Mouse (Mus musculus) kidney, embryonic 15.5 days (tissue): ENCODE measurements around the gene Sgms1. TPM values are rescaled to one million over a fixed set of nuclear protein-coding genes. Genes with fewer than 3 reads are reported as not detected.

Source experiments
- ATAC-seq: fragments of 200-750 bp; cut with Nextera tagmentation; replicated peaks from 2 replicates; pipeline ENCODE4 v1.8.0; 2017; ENCODE audit warnings: moderate TSS enrichment; ENCODE audit not compliant: low FRiP score
- H3K27ac ChIP-seq: fragments of 300-500 bp; sonication (generic); 2 replicates; pipeline ENCODE4 v1.5.1; 2015; ENCODE audit warnings: mild to moderate bottlenecking, inconsistent platforms
- H3K27me3 ChIP-seq: fragments of 300-500 bp; sonication (generic); 2 replicates; pipeline ENCODE4 v1.6.1; 2015; ENCODE audit warnings: inconsistent platforms
- H3K36me3 ChIP-seq: fragments of 300-500 bp; sonication (generic); 2 replicates; pipeline ENCODE4 v1.6.1; 2015; ENCODE audit warnings: inconsistent platforms
- H3K4me1 ChIP-seq: fragments of 300-500 bp; sonication (generic); 2 replicates; pipeline ENCODE4 v1.6.1; 2015; ENCODE audit warnings: inconsistent platforms
- H3K4me2 ChIP-seq: fragments of 300-500 bp; sonication (generic); 2 replicates; pipeline ENCODE4 v1.6.1; 2015; ENCODE audit warnings: moderate library complexity, mild to moderate bottlenecking, inconsistent platforms
- H3K4me3 ChIP-seq: fragments of 300-500 bp; sonication (generic); replicated peaks from 2 replicates; pipeline ENCODE4 v1.5.1; 2015; ENCODE audit warnings: mild to moderate bottlenecking, inconsistent platforms
- H3K9ac ChIP-seq: fragments of 300-500 bp; sonication (generic); 2 replicates; pipeline ENCODE4 v1.6.1; 2015; ENCODE audit warnings: mild to moderate bottlenecking, inconsistent platforms
- H3K9me3 ChIP-seq: fragments of 300-500 bp; sonication (generic); replicated peaks from 2 replicates; pipeline ENCODE4 v1.6.1; 2016; ENCODE audit warnings: inconsistent platforms
- WGBS: fragments of 180-500 bp; shearing (Covaris S2); methylation state at CpG from one replicate; pipeline ENCODE4 v1.1.7; 2015; ENCODE audit warnings: mixed read lengths; 5-methylcytosine and 5-hydroxymethylcytosine counted together
- polyA plus RNA-seq: library from polyadenylated mRNA; unstranded; fragments of >200 nt; fragmentation: Nextera tagmentation; extraction: Ambion mirVana; gene quantifications from 2 replicates; pipeline ENCODE4 v1.2.1, GENCODE M21; 2015

The Sgms1 gene
- polyA plus RNA-seq, 1 experiment from 2014 or later, result 57.0 TPM

GRCm38 (mm10) chr19:32255429-32256185 lies 133.9 kb downstream of the Sgms1 start:
- Histone ChIP-seq H3K4me2 (no peak overlapping the region), H3K27ac (peak overlapping the region; percentile 54), H3K9me3 (no peaks in the 10 kb centered on the region), H3K4me1 (peaks cover 28% of the 10 kb centered on the region), H3K9ac (no peak overlapping the region), H3K4me3 (no peak overlapping the region), H3K27me3 (no peaks in the 10 kb centered on the region), H3K36me3 (no peaks in the 10 kb centered on the region)
- no peak for ATAC-seq
- 53% methylated on average over 6 of the region's 6 CpGs for WGBS

GRCm38 (mm10) chr19:32254739-32255344 lies 134.7 kb downstream of the Sgms1 start:
- ATAC-seq, result peak; percentile 71
- Histone ChIP-seq H3K4me2 (no peak overlapping the region), H3K27ac (peak overlapping the region; percentile 54), H3K4me3 (no peak overlapping the region), H3K27me3 (no peaks in the 10 kb centered on the region), H3K36me3 (no peaks in the 10 kb centered on the region), H3K9me3 (no peaks in the 10 kb centered on the region), H3K9ac (no peak overlapping the region), H3K4me1 (peaks cover 26% of the 10 kb centered on the region)
- whole genome bisulfite sequencing, result 39% methylated on average over 8 of the region's 8 CpGs

- no peaks in the 10 kb centered on the region for H3K9me3 ChIP-seq
- no peak for ATAC-seq
- WGBS, result 77% methylated on average over 2 of the region's 2 CpGs
- H3K4me1 ChIP-seq, result peaks cover 19% of the 10 kb centered on the region
- no peak overlapping the region for H3K27ac ChIP-seq
- H3K27me3 ChIP-seq, result no peaks in the 10 kb centered on the region
- H3K4me3 ChIP-seq, result no peak overlapping the region
- no peaks in the 10 kb centered on the region for H3K36me3 ChIP-seq
- no peak overlapping the region for H3K4me2 ChIP-seq
- H3K9ac ChIP-seq, result no peak overlapping the region
These were observed 135.3 kb downstream of the Sgms1 start for GRCm38 (mm10) chr19:32254204-32254603.

GRCm38 (mm10) chr19:32252987-32253386 lies 136.5 kb downstream of the Sgms1 start:
- no peak for ATAC-seq
- Histone ChIP-seq H3K27ac (no peak overlapping the region), H3K4me1 (peaks cover 18% of the 10 kb centered on the region), H3K4me2 (no peak overlapping the region), H3K27me3 (no peaks in the 10 kb centered on the region), H3K36me3 (no peaks in the 10 kb centered on the region), H3K9me3 (no peaks in the 10 kb centered on the region), H3K4me3 (no peak overlapping the region), H3K9ac (no peak overlapping the region)
- WGBS, result 81% methylated on average over 7 of the region's 7 CpGs

GRCm38 (mm10) chr19:32252451-32252850 lies 137.1 kb downstream of the Sgms1 start:
- Histone ChIP-seq H3K36me3 (no peaks in the 10 kb centered on the region), H3K9ac (no peak overlapping the region), H3K27me3 (no peaks in the 10 kb centered on the region), H3K4me1 (peaks cover 18% of the 10 kb centered on the region), H3K4me3 (no peak overlapping the region), H3K9me3 (no peaks in the 10 kb centered on the region), H3K4me2 (no peak overlapping the region), H3K27ac (no peak overlapping the region)
- no peak for ATAC-seq
- 74% methylated on average over 3 of the region's 3 CpGs for WGBS

- Histone ChIP-seq H3K9ac (no peak overlapping the region), H3K4me3 (no peak overlapping the region), H3K27ac (no peak overlapping the region), H3K4me2 (no peak overlapping the region), H3K9me3 (no peaks in the 10 kb centered on the region), H3K4me1 (peaks cover 13% of the 10 kb centered on the region), H3K27me3 (no peaks in the 10 kb centered on the region), H3K36me3 (no peaks in the 10 kb centered on the region)
- no peak for ATAC-seq
- 88% methylated on average over 5 of the region's 5 CpGs for WGBS
These were observed 140.1 kb downstream of the Sgms1 start for GRCm38 (mm10) chr19:32249181-32250130.

GRCm38 (mm10) chr19:32244881-32245280 lies 144.6 kb downstream of the Sgms1 start:
- Histone ChIP-seq H3K27ac (no peak overlapping the region), H3K4me2 (no peak overlapping the region), H3K9me3 (no peaks in the 10 kb centered on the region), H3K4me1 (peaks cover 24% of the 10 kb centered on the region), H3K27me3 (no peaks in the 10 kb centered on the region), H3K4me3 (no peak overlapping the region), H3K9ac (no peak overlapping the region), H3K36me3 (no peaks in the 10 kb centered on the region)
- 38% methylated on average over 4 of the region's 4 CpGs for WGBS
- no peak for ATAC-seq

- no peak for ATAC-seq
These were observed 146.3 kb downstream of the Sgms1 start for GRCm38 (mm10) chr19:32243246-32243645.

GRCm38 (mm10) chr19:32242153-32242552 lies 147.4 kb downstream of the Sgms1 start:
- no peak overlapping the region for H3K27ac ChIP-seq
- H3K36me3 ChIP-seq, result no peaks in the 10 kb centered on the region
- ATAC-seq, result no peak
- H3K27me3 ChIP-seq, result no peaks in the 10 kb centered on the region
- no peaks in the 10 kb centered on the region for H3K9me3 ChIP-seq
- H3K4me1 ChIP-seq, result peaks cover 44% of the 10 kb centered on the region
- no peak overlapping the region for H3K4me3 ChIP-seq
- WGBS, result 45% methylated on average over 4 of the region's 4 CpGs
- H3K9ac ChIP-seq, result no peak overlapping the region
- no peak overlapping the region for H3K4me2 ChIP-seq

More at GRCm38 (mm10) chr19:32243246-32243645, 146.3 kb downstream of the Sgms1 start:
- H3K4me3 ChIP-seq, result no peak overlapping the region
- no peaks in the 10 kb centered on the region for H3K36me3 ChIP-seq
- H3K9ac ChIP-seq, result no peak overlapping the region
- H3K4me2 ChIP-seq, result no peak overlapping the region
- 88% methylated on average over 9 of the region's 9 CpGs for WGBS
- no peaks in the 10 kb centered on the region for H3K9me3 ChIP-seq
- H3K27me3 ChIP-seq, result no peaks in the 10 kb centered on the region
- no peak overlapping the region for H3K27ac ChIP-seq
- H3K4me1 ChIP-seq, result peaks cover 34% of the 10 kb centered on the region

GRCm38 (mm10) chr19:32240417-32240990 lies 149.0 kb downstream of the Sgms1 start:
- Histone ChIP-seq H3K27me3 (no peaks in the 10 kb centered on the region), H3K9ac (no peak overlapping the region), H3K4me2 (no peak overlapping the region), H3K36me3 (no peaks in the 10 kb centered on the region), H3K27ac (no peak overlapping the region), H3K4me1 (peaks cover 44% of the 10 kb centered on the region), H3K9me3 (no peaks in the 10 kb centered on the region), H3K4me3 (no peak overlapping the region)
- 0 out of 2 replicates have a peak, but pooled peaks have one; percentile 6 for ATAC-seq
- WGBS, result 68% methylated on average over 8 of the region's 8 CpGs

- no peak for ATAC-seq
- H3K27ac ChIP-seq, result no peak overlapping the region
- H3K36me3 ChIP-seq, result no peaks in the 10 kb centered on the region
- peaks cover 40% of the 10 kb centered on the region for H3K4me1 ChIP-seq
- no peaks in the 10 kb centered on the region for H3K9me3 ChIP-seq
- WGBS, result 90% methylated on average over 4 of the region's 4 CpGs
- H3K4me3 ChIP-seq, result no peak overlapping the region
- no peak overlapping the region for H3K9ac ChIP-seq
- H3K27me3 ChIP-seq, result no peaks in the 10 kb centered on the region
- H3K4me2 ChIP-seq, result no peak overlapping the region
These were observed 149.6 kb downstream of the Sgms1 start for GRCm38 (mm10) chr19:32239925-32240324.
